Mouse (Mus musculus): Measurements from ENCODE around the gene Gm1140. TPM values are rescaled to one million over a fixed set of nuclear protein-coding genes. Genes with fewer than 3 reads are reported as not detected.

The Gm1140 gene
- polyA plus RNA-seq (2012; ENCODE audit: low replicate concordance), result not detected in 2 replicates

DNA sequence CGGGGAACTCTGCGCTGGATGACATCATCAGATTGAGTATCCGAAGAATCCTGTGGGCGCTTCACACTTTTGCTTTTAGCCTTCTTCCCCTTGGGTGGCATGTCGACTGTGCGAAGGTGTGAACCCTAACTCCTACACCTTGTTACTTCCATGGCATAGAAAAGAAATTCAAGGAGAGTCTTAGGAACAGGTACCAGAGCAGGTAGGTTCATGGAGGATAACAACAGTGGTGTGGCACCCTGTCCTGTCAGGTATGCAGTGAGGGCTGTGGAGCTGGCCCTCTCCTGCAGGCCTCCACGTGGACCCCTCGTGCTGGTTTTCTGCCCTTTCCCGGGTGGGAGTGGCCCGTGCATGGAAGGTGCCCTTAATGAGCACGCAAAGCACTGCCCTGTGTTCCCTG is at the start of gene Gm1140:
Gene Gm1140, minus strand, starts transcription at position 101 of the 400 bp plus-strand sequence.

DNA sequence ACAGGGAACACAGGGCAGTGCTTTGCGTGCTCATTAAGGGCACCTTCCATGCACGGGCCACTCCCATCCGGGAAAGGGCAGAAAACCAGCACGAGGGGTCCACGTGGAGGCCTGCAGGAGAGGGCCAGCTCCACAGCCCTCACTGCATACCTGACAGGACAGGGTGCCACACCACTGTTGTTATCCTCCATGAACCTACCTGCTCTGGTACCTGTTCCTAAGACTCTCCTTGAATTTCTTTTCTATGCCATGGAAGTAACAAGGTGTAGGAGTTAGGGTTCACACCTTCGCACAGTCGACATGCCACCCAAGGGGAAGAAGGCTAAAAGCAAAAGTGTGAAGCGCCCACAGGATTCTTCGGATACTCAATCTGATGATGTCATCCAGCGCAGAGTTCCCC is 2.0 kb upstream of the Gm1140 start, which contains the start of gene Gm14692:
Gene Gm14692, plus strand, starts transcription at position 301 of the 400 bp plus-strand sequence.

Other genes with a start within 250 kb of the Gm1140 start
- not detected in 2 replicates for gene Gm14692, start 2.1 kb upstream of the Gm1140 start, polyA plus RNA-seq (2012; ENCODE audit: low replicate concordance)
- not detected in 2 replicates for gene 4933436I01Rik, start 227.9 kb upstream of the Gm1140 start, polyA plus RNA-seq (2012; ENCODE audit: low replicate concordance)